Mouse (Mus musculus) left cerebral cortex, adult 9 months (tissue): Measurements from ENCODE around the gene Polr2i.
"Not testable (repeated sequence)": the region's sequence is repeated elsewhere in the genome, so short reads cannot be mapped to it uniquely, and the experiment has no call there.

ENCODE experiments used
- DNase-seq, 2 experiments: peaks; one replicate each; pipeline ENCODE4 v3.0.0; 2022; ENCODE audit warnings: low spot score in 2 of 2

Gene Polr2i

DNA sequence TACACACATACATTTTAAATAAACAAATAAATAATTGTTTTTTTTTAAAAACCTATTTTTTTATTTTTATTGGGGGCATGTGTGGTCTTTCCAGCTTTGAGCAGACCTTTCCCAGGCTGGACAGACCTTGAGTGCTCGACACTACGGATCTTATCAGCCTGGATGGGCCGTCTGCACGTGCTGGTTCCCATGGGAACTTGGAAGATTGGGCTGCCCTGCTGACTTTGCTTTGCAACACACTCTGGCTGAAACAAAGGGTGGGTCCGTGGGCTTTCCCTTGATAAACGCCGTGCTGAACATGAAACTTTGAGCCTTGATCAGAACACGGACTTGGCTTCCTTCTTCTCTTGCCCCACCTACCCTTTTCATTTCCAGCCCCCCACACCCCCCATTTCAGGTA lies 27.4 kb upstream of the Polr2i start:
- no peak for DNase-seq

GRCm38 (mm10) chr7:30205383-30205782 lies 26.4 kb upstream of the Polr2i start:
- DNase-seq = peak in 1 of 2 experiments; percentile 69

GRCm38 (mm10) chr7:30206364-30206763 lies 25.4 kb upstream of the Polr2i start:
- DNase-seq = not testable (repeated sequence)

DNA sequence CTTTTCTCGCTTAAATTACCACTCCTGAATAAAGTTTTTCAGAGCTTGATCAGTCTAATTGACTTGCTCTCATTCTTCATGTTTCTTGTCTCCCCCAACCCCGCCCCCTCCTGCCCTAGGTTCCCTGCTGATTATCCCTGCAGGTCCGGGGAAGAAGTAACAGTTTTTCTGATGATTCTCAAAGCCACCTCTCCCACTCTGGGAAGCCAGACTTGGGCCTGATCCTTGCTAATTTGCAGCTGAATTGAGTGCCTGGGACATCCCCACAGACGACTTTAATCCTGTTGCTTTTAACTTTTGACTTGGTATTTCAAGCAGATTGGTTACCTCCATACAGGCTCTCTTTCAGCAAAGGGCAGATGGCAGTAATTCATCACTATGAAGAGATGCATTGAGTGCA lies 20.7 kb upstream of the Polr2i start:
- DNase-seq = no peak

DNA sequence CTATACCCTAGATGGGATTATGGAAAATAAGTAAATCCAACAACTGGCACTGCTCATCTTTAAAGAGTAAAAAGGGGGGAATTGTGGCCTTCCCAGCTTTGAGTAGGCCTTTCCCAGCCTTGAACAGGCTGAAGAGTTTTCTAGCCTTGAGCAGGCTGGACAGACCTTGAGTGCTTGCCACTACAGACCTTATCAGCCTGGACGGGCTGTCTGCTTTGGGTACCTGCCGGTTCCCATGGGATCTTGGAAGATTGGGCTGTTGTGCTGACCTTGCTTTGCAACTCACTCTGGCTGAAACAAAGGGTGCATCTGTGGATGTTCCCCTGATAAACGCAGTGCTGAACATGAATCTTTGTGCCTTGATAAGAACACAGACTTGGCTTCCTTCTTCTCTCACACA lies 17.9 kb upstream of the Polr2i start:
- DNase-seq = no peak

DNA sequence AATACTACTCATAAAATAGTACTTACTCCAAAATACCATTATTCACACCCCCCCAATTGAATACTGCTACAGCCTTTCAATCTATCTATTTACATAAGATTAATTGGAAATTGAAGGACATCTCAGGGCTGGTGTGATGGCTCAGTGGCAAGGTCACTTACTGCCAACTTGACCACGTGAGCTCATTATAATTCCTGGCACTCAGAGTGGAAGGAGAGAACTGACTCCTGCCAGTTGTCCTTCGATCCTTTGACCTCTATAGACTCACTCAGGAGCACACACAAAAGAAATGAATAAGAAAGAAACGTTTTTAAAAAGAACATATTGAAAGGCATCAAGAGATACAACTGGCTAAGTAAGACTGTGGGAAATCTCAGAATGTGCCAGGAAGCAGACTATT lies 15.9 kb upstream of the Polr2i start:
- no peak for DNase-seq

GRCm38 (mm10) chr7:30216723-30217151 lies 15.0 kb upstream of the Polr2i start:
- peak in 1 of 2 experiments; percentile 54 for DNase-seq

GRCm38 (mm10) chr7:30217277-30217676 lies 14.5 kb upstream of the Polr2i start:
- DNase-seq = no peak

- DNase-seq = peak in 1 of 2 experiments; percentile 32
Observed at GRCm38 (mm10) chr7:30219293-30220007, 12.3 kb upstream of the Polr2i start.

DNA sequence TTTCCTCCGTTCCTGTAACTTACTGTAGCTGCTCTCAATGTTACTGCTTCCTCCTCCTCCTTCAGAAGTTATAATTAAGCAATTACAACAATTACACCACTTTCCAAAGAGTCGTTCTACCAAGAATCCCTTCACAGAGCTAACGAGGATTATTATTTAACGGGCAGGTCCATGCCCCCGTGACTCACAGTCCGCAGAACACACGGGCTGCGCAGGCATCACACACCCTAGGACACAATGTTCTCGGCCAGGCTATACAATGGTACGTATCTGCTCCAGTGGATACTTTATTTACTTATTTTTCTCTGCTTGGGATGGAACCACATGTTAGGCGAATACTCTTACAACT lies 11.8 kb upstream of the Polr2i start:
- DNase-seq = no peak

DNA sequence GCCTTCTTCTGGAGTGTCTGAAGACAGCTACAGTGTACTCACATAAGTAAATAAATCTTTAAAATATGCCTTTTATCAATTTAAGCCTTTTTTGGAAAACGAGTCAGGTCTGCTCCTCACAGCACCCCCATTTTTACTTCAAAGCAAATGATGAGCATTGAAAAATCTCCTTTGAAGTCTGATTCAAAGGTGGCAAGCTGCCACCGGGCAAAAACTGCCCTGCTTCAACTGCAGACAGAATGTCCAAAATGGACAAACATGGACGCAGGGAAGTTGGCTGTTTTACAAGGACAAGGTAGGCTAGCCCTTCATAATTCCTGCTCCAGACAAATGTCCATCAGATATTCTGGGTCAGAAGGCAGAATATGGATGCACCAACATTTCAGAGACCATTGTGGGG lies 10.3 kb upstream of the Polr2i start:
- DNase-seq = no peak

DNA sequence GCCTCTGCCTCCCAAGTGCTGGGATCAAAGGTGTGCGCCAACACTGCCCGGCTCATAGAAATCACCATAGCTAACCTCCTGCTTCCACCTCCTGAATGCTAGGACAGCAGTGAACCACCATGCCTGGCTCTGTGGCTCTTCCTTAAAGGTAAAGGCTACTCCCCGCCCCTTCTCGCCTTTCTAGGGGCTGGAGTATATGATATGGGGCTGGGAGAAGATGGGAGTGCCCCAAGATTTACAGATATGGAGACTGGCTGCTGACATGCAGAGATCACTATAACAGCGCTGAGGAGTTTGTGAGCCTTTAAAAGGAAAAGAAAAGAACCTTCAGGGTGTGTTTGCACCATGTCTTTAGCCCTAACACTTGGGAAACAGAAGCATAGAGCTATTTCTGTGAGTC lies 9.5 kb upstream of the Polr2i start:
- DNase-seq = no peak

DNA sequence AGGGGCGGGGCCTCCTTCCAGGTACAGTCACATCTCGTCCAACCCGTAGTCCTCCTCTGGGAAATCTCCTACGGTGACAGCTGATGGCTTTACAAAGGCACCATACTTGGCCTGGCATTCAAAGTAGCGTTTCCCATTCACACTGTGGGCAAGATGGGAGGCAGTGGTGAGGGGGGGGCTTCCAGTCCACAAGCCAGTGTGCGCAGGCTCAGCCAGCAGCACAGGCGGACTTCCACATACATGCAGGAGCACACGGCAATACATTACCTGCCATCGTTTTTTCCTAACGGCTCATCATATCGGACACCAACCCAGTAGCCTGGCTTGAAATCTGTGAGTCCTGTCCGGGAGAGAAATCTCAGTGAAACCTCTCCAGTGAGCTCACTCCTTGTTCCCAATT lies 7.5 kb upstream of the Polr2i start:
- no peak for DNase-seq

GRCm38 (mm10) chr7:30231328-30231668 lies 450 bp upstream of the Polr2i start:
- DNase-seq = no peak

GRCm38 (mm10) chr7:30232631-30233148 lies 942 bp downstream of the Polr2i start:
- peak in 1 of 2 experiments; percentile 48 for DNase-seq

- peak in 1 of 2 experiments; percentile 23 for DNase-seq
Observed at GRCm38 (mm10) chr7:30233387-30233786, 1.6 kb downstream of the Polr2i start.

DNA sequence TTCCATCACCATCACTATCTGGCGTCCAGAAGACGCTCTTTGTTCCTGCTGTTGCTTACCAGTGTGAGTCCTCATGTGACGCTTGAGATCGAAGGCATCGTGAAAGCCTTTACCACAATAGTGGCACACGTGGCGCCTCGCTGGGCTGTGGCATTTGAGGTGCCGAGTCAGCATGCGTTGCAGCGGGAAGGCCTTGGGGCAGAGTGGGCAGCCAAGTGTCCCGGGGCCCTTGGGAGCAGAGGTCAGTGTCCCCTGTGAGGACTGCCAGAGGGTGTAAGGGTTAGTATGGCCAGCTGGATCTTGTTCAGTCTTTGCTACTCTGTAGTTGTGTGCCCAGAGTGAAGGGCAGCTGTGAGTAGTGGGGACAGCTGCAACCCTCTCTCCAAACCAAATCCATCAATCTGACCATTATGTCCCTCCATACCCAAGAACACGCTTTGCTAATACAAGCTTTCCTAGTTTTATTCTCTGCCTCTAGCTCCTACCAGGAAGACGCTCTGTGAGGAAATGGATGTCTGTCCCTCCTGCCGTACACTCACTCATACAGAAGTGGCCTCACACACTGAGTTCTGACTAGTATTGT lies 2.6 kb downstream of the Polr2i start:
- no peak for DNase-seq

DNA sequence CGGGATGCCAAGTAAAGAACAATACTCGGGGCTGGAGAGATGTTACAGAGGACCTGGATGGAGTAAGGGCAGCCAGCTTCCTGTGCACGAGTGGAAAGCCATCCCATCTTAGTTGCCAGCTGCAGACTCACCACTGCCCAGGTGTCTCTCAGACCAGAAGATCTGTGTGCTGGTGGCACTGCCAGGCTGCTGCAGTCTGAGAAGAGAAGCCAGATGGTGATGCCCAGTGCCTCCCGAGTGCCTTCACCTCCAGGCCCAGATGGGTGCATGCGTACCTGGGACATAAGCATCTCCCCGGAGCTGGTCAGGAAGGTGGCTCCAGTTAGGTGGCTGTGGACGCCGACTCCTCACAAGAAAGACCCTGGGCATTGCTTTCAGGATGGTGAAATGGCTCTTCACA lies 3.3 kb downstream of the Polr2i start:
- DNase-seq = no peak

DNA sequence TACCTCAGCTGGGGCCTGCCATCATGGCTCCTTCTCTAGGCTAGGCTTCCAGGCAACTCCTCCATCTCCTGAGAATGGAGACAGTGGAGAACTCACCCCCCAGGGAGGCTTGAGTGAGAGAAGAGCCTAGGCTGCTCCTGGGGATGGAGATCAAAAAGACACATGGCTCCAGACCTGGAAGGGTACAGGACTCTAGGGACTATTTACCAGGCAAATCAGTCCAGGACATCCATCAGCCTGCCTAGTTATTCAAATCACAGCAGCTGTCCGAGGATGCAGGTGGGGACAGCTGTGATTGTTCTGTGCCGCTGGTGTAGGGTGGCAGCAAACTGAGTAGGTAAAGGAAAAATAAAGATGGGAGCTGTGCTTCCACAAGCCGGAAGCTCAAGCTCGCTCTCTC lies 3.9 kb downstream of the Polr2i start, which contains the start of gene Ovol3:
Gene Ovol3, minus strand, starts transcription at position 101 of the 400 bp plus-strand sequence.
- DNase-seq = no peak

DNA sequence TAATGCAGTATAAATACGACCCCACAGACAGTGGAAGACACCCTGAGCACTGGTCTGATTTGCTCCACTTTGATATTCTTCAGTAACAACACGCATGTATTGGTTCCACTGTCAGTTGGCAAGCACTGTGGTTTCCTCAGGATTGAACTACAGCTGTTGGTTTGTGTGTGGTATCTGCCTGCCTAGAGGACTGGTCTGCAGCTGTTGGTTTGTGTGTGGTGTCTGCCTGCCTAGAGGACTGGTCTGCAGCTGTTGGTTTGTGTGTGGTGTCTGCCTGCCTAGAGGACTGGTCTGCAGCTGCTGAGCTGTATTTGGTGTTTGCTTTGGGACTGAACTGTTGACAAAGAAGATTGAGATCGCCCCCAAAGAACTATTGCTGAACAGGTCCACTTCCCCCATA lies 5.6 kb downstream of the Polr2i start:
- DNase-seq = not testable (repeated sequence)

DNA sequence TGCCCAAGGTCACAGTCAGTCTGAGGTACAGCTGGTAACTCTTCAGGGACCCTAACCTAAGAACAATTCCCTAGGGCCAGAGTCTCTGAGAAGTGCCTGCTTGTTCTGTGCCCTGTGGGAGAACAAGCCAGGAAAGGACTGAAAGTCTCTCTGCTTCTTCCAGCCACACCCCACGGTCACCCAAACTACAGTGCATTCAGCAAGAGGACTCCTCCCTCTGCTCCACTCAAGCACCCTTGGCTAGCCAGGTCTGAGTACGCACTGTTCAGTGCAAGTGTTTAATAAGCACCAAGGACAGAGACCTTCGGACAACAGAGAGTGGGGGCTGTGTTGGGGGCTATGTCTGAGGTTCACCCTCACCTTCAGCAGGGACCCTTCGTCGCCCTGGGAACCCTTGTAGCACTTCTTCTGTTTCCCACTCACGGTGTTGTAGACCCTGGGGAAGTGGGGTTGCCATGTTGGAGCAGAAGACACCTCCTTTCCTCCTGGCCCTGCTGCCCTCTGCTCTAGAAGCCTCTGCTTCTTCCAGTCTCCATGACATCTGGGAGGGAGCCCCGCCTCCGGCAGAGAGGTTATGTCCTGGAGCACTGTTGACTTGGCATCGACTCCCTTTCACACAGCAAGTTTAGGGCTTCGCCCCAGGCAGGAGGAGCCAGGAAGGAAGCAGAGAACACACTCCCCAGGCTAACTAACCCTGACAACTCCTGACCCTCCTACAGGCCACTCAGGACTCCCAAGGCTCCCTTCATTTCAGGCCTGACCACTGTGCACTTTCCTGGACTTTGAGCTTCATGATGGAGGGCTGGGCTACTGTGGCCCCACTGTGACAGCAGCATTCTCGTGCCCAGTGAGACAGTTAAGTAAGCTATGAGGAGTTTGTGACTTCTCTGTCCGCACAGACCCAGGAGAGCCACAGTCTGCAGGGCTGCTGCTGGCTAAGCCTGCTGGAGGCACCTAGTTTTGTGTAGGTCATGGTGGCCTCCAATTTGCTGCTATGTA lies 20.5 kb downstream of the Polr2i start:
- DNase-seq = no peak

- DNase-seq = no peak
Observed at GRCm38 (mm10) chr7:30265041-30265440, 33.3 kb downstream of the Polr2i start.
